Mouse (Mus musculus): ENCODE data around the gene Tut7.
"Not testable (repeated sequence)": the region's sequence is repeated elsewhere in the genome, so short reads cannot be mapped to it uniquely, and the experiment has no call there.

Tut7 gene

GRCm38 (mm10) chr13:59832871-59833270, 9.9 kb upstream of the Tut7 start:
- DNase-seq (ENCODE audit: low spot score), result no peak

GRCm38 (mm10) chr13:59832454-59832853, 9.5 kb upstream of the Tut7 start:
- no peak for DNase-seq (ENCODE audit: low spot score)

GRCm38 (mm10) chr13:59825966-59826365, 3.0 kb upstream of the Tut7 start:
- DNase-seq (ENCODE audit: low spot score), result no peak

GRCm38 (mm10) chr13:59820836-59821235, 2.1 kb downstream of the Tut7 start:
- no peak for DNase-seq (ENCODE audit: low spot score)

GRCm38 (mm10) chr13:59820114-59820513, 2.8 kb downstream of the Tut7 start:
- DNase-seq (ENCODE audit: low spot score), result no peak

- no peak for DNase-seq (ENCODE audit: low spot score)
Measured at GRCm38 (mm10) chr13:59817352-59817751, 5.6 kb downstream of the Tut7 start.

GRCm38 (mm10) chr13:59814109-59814591, 8.8 kb downstream of the Tut7 start:
- DNase-seq (ENCODE audit: low spot score), result no peak

GRCm38 (mm10) chr13:59811581-59811980, 11.4 kb downstream of the Tut7 start:
- DNase-seq (ENCODE audit: low spot score), result no peak

GRCm38 (mm10) chr13:59801000-59801399, 21.9 kb downstream of the Tut7 start:
- DNase-seq (ENCODE audit: low spot score), result no peak

GRCm38 (mm10) chr13:59800077-59800476, 22.9 kb downstream of the Tut7 start:
- no peak for DNase-seq (ENCODE audit: low spot score)

GRCm38 (mm10) chr13:59798306-59798705, 24.6 kb downstream of the Tut7 start:
- no peak for DNase-seq (ENCODE audit: low spot score)

- no peak for DNase-seq (ENCODE audit: low spot score)
Measured at GRCm38 (mm10) chr13:59796466-59796848, 26.5 kb downstream of the Tut7 start.

GRCm38 (mm10) chr13:59795807-59796465, 27.0 kb downstream of the Tut7 start:
- DNase-seq (ENCODE audit: low spot score), result no peak

GRCm38 (mm10) chr13:59794786-59795185, 28.2 kb downstream of the Tut7 start:
- DNase-seq (ENCODE audit: low spot score), result no peak

- no peak for DNase-seq (ENCODE audit: low spot score)
Measured at GRCm38 (mm10) chr13:59782145-59782544, 40.8 kb downstream of the Tut7 start, which contains the start of gene Gm49354. Gene Gm49354 (minus strand): TSS chr13:59782245.

GRCm38 (mm10) chr13:59779744-59780264, 43.1 kb downstream of the Tut7 start:
- DNase-seq (ENCODE audit: low spot score), result not testable (repeated sequence)

GRCm38 (mm10) chr13:59779213-59779612, 43.7 kb downstream of the Tut7 start:
- no peak for DNase-seq (ENCODE audit: low spot score)

- DNase-seq (ENCODE audit: low spot score), result no peak
Measured at GRCm38 (mm10) chr13:59775168-59775567, 47.8 kb downstream of the Tut7 start.

- DNase-seq (ENCODE audit: low spot score), result peak; percentile 26
Measured at GRCm38 (mm10) chr13:59771257-59771656, 51.7 kb downstream of the Tut7 start.

- DNase-seq (ENCODE audit: low spot score), result no peak
Measured at GRCm38 (mm10) chr13:59770847-59771246, 52.1 kb downstream of the Tut7 start.

- DNase-seq (ENCODE audit: low spot score), result peak; percentile 71
Measured at GRCm38 (mm10) chr13:59770164-59770562, 52.8 kb downstream of the Tut7 start.

- DNase-seq (ENCODE audit: low spot score), result peak; percentile 99
Measured at GRCm38 (mm10) chr13:59769296-59770163, 53.4 kb downstream of the Tut7 start, which contains the start of gene Isca1. Gene Isca1 (minus strand): TSS chr13:59769810.

- no peak for DNase-seq (ENCODE audit: low spot score)
Measured at GRCm38 (mm10) chr13:59768531-59768930, 54.4 kb downstream of the Tut7 start.

All from layer of hippocampus, adult 9-10 months (tissue).